Mouse (Mus musculus): ENCODE data around the gene Hs3st3a1.

DNA sequence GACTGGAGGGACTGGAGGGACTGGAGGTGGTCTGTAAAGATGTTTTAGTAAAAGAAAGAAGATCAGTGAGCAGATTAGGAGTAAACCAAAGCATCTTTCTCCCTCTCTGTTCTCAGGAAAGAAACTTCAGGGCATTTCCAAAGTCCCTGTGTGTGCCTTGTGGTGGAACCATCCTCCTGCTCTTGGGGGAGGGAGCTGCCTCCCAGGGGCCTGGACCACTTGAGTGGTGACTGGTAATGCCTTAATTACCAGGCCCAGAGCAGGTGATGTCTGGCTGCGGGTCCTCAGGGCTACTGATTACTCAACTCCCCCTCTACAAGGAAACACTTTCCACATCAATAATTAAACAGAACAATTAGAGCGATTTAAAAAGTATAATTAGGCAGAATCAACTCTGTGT is 59.3 kb downstream of the Hs3st3a1 start:
- TF ChIP-seq CTCF (IDR thresholded peaks at IDR 0.05; ENCODE audit: low read depth) (no peak), EP300 (IDR thresholded peaks at IDR 0.05; ENCODE audit: low read depth) (no peak)
